Mouse (Mus musculus): ENCODE data around the gene Atp11a. TPM values are rescaled to one million over a fixed set of nuclear protein-coding genes. Genes with fewer than 3 reads are reported as not detected.

Atp11a gene
- polyA plus RNA-seq, 1 experiment from 2014 or later, result 11.7 TPM

- Histone ChIP-seq H3K4me1 (peaks cover 68% of the 10 kb centered on the region), H3K27ac (peak overlapping the region; percentile 31; the same call in 1 of the 2 replicates), H3K36me3 (peaks cover 2% of the 10 kb centered on the region; the same call in 1 of the 2 replicates), H3K4me3 (no peak overlapping the region), H3K27me3 (ENCODE audit: insufficient read depth, poor library complexity, severe bottlenecking) (no peaks in the 10 kb centered on the region), H3K9me3 (no peaks in the 10 kb centered on the region)
- DNase-seq (ENCODE audit: low spot score), result no peak
- WGBS, result 67% methylated on average over 10 of the region's 10 CpGs
These were observed 44.8 kb downstream of the Atp11a start for GRCm38 (mm10) chr8:12801586-12801985.

- 81% methylated on average over 10 of the region's 10 CpGs for WGBS
These were observed 46.3 kb downstream of the Atp11a start for GRCm38 (mm10) chr8:12803121-12803520.

GRCm38 (mm10) chr8:12804909-12805308 is 48.1 kb downstream of the Atp11a start:
- Histone ChIP-seq H3K4me1 (peaks cover 58% of the 10 kb centered on the region), H3K27ac (no peak overlapping the region), H3K4me3 (no peak overlapping the region), H3K36me3 (peaks cover 15% of the 10 kb centered on the region; the same call in 1 of the 2 replicates), H3K27me3 (ENCODE audit: insufficient read depth, poor library complexity, severe bottlenecking) (no peaks in the 10 kb centered on the region), H3K9me3 (no peaks in the 10 kb centered on the region)
- DNase-seq (ENCODE audit: low spot score), result no peak
- 76% methylated on average over 5 of the region's 5 CpGs for WGBS

More at GRCm38 (mm10) chr8:12803121-12803520, 46.3 kb downstream of the Atp11a start:
- no peak overlapping the region for H3K4me3 ChIP-seq
- no peaks in the 10 kb centered on the region for H3K27me3 ChIP-seq (ENCODE audit: insufficient read depth, poor library complexity, severe bottlenecking)
- H3K36me3 ChIP-seq, result peaks cover 10% of the 10 kb centered on the region; the same call in 1 of the 2 replicates
- peaks cover 69% of the 10 kb centered on the region for H3K4me1 ChIP-seq
- no peaks in the 10 kb centered on the region for H3K9me3 ChIP-seq
- DNase-seq (ENCODE audit: low spot score), result no peak
- no peak overlapping the region for H3K27ac ChIP-seq

- peaks cover 53% of the 10 kb centered on the region for H3K4me1 ChIP-seq
- H3K4me3 ChIP-seq, result no peak overlapping the region
- H3K27me3 ChIP-seq (ENCODE audit: insufficient read depth, poor library complexity, severe bottlenecking), result no peaks in the 10 kb centered on the region
- H3K27ac ChIP-seq, result no peak overlapping the region
- DNase-seq (ENCODE audit: low spot score), result no peak
- peaks cover 15% of the 10 kb centered on the region; the same call in 1 of the 2 replicates for H3K36me3 ChIP-seq
- 71% methylated on average over 4 of the region's 4 CpGs for WGBS
- H3K9me3 ChIP-seq, result no peaks in the 10 kb centered on the region
These were observed 48.8 kb downstream of the Atp11a start for GRCm38 (mm10) chr8:12805569-12805968.

GRCm38 (mm10) chr8:12808018-12808417 is 51.2 kb downstream of the Atp11a start:
- H3K9me3 ChIP-seq, result no peaks in the 10 kb centered on the region
- peak overlapping the region; percentile 36; the same call in 1 of the 2 replicates for H3K27ac ChIP-seq
- H3K27me3 ChIP-seq (ENCODE audit: insufficient read depth, poor library complexity, severe bottlenecking), result no peaks in the 10 kb centered on the region
- no peak overlapping the region for H3K4me3 ChIP-seq
- H3K4me1 ChIP-seq, result peaks cover 28% of the 10 kb centered on the region
- DNase-seq (ENCODE audit: low spot score), result no peak
- WGBS, result 92% methylated on average over 2 of the region's 2 CpGs
- H3K36me3 ChIP-seq, result peaks cover 30% of the 10 kb centered on the region

- no peaks in the 10 kb centered on the region for H3K9me3 ChIP-seq
- no peak overlapping the region for H3K4me3 ChIP-seq
- H3K36me3 ChIP-seq, result peaks cover 32% of the 10 kb centered on the region
- 94% methylated on average over 2 of the region's 2 CpGs for WGBS
- DNase-seq (ENCODE audit: low spot score), result no peak
- H3K4me1 ChIP-seq, result peaks cover 23% of the 10 kb centered on the region
- H3K27me3 ChIP-seq (ENCODE audit: insufficient read depth, poor library complexity, severe bottlenecking), result no peaks in the 10 kb centered on the region
- H3K27ac ChIP-seq, result no peak overlapping the region
These were observed 52.7 kb downstream of the Atp11a start for GRCm38 (mm10) chr8:12809516-12809915.

- H3K27ac ChIP-seq, result no peak overlapping the region
- H3K4me3 ChIP-seq, result no peak overlapping the region
- WGBS, result 42% methylated on average over 6 of the region's 6 CpGs
- H3K4me1 ChIP-seq, result peaks cover 10% of the 10 kb centered on the region
- DNase-seq (ENCODE audit: low spot score), result no peak
- H3K36me3 ChIP-seq, result peaks cover 32% of the 10 kb centered on the region
- H3K9me3 ChIP-seq, result no peaks in the 10 kb centered on the region
- H3K27me3 ChIP-seq (ENCODE audit: insufficient read depth, poor library complexity, severe bottlenecking), result no peaks in the 10 kb centered on the region
These were observed 54.4 kb downstream of the Atp11a start for GRCm38 (mm10) chr8:12811231-12811630.

- Histone ChIP-seq H3K4me3 (no peak overlapping the region), H3K4me1 (0 out of 2 replicates have a peak, but pooled peaks cover 3% of the 10 kb centered on the region), H3K36me3 (peaks cover 42% of the 10 kb centered on the region), H3K27me3 (ENCODE audit: insufficient read depth, poor library complexity, severe bottlenecking) (no peaks in the 10 kb centered on the region), H3K27ac (no peak overlapping the region), H3K9me3 (no peaks in the 10 kb centered on the region)
- WGBS, result 86% methylated on average over 6 of the region's 6 CpGs
- DNase-seq (ENCODE audit: low spot score), result no peak
These were observed 59.6 kb downstream of the Atp11a start for GRCm38 (mm10) chr8:12816412-12816811.

- DNase-seq (ENCODE audit: low spot score), result no peak
- H3K27me3 ChIP-seq (ENCODE audit: insufficient read depth, poor library complexity, severe bottlenecking), result no peaks in the 10 kb centered on the region
- 60% methylated on average over 7 of the region's 7 CpGs for WGBS
- H3K36me3 ChIP-seq, result peaks cover 45% of the 10 kb centered on the region
- no peaks in the 10 kb centered on the region for H3K9me3 ChIP-seq
- H3K4me3 ChIP-seq, result no peak overlapping the region
- H3K27ac ChIP-seq, result no peak overlapping the region; the same call in 1 of the 2 replicates
- H3K4me1 ChIP-seq, result peaks cover 43% of the 10 kb centered on the region
These were observed 66.1 kb downstream of the Atp11a start for GRCm38 (mm10) chr8:12822892-12823291.

GRCm38 (mm10) chr8:12824562-12824961 is 67.7 kb downstream of the Atp11a start:
- no peak for DNase-seq (ENCODE audit: low spot score)
- H3K9me3 ChIP-seq, result no peaks in the 10 kb centered on the region
- peaks cover 57% of the 10 kb centered on the region for H3K36me3 ChIP-seq
- no peak overlapping the region for H3K4me3 ChIP-seq
- H3K27ac ChIP-seq, result peak overlapping the region; percentile 13; the same call in 1 of the 2 replicates
- WGBS, result 43% methylated on average over 10 of the region's 10 CpGs
- peaks cover 43% of the 10 kb centered on the region for H3K4me1 ChIP-seq
- no peaks in the 10 kb centered on the region for H3K27me3 ChIP-seq (ENCODE audit: insufficient read depth, poor library complexity, severe bottlenecking)

GRCm38 (mm10) chr8:12825236-12825635 is 68.4 kb downstream of the Atp11a start:
- no peaks in the 10 kb centered on the region for H3K9me3 ChIP-seq
- peaks cover 43% of the 10 kb centered on the region for H3K4me1 ChIP-seq
- peak overlapping the region; percentile 13; the same call in 1 of the 2 replicates for H3K27ac ChIP-seq
- no peak for DNase-seq (ENCODE audit: low spot score)
- H3K36me3 ChIP-seq, result peaks cover 57% of the 10 kb centered on the region
- no peaks in the 10 kb centered on the region for H3K27me3 ChIP-seq (ENCODE audit: insufficient read depth, poor library complexity, severe bottlenecking)
- no peak overlapping the region for H3K4me3 ChIP-seq
- WGBS, result 13% methylated on average over 6 of the region's 6 CpGs

- Histone ChIP-seq H3K9me3 (no peaks in the 10 kb centered on the region), H3K4me1 (peaks cover 43% of the 10 kb centered on the region), H3K27me3 (ENCODE audit: insufficient read depth, poor library complexity, severe bottlenecking) (no peaks in the 10 kb centered on the region), H3K27ac (peak overlapping the region; percentile 13; the same call in 1 of the 2 replicates), H3K4me3 (no peak overlapping the region), H3K36me3 (peaks cover 57% of the 10 kb centered on the region)
- no peak for DNase-seq (ENCODE audit: low spot score)
- 64% methylated on average over 8 of the region's 8 CpGs for WGBS
These were observed 68.9 kb downstream of the Atp11a start for GRCm38 (mm10) chr8:12825686-12826237.

GRCm38 (mm10) chr8:12827124-12827523 is 70.3 kb downstream of the Atp11a start:
- DNase-seq (ENCODE audit: low spot score), result no peak
- Histone ChIP-seq H3K4me3 (no peak overlapping the region), H3K36me3 (peaks cover 66% of the 10 kb centered on the region), H3K4me1 (peaks cover 41% of the 10 kb centered on the region), H3K27me3 (ENCODE audit: insufficient read depth, poor library complexity, severe bottlenecking) (no peaks in the 10 kb centered on the region), H3K27ac (no peak overlapping the region), H3K9me3 (no peaks in the 10 kb centered on the region)
- 86% methylated on average over 9 of the region's 9 CpGs for WGBS

Measured in heart, embryonic 10.5 days (tissue).